Mouse (Mus musculus) CH12.LX (cell line): Measurements from ENCODE around the gene Fbxo3. TPM values are rescaled to one million over a fixed set of nuclear protein-coding genes. Genes with fewer than 3 reads are reported as not detected.

Source experiments
- DNase-seq: peaks from one replicate; pipeline ENCODE4 v3.0.0-alpha.2; 2013; ENCODE audit errors: extremely low read depth
- H3K27ac ChIP-seq: 2 replicates; pipeline ENCODE4 v1.5.1; 2012; ENCODE audit warnings: low read depth, mild to moderate bottlenecking, control low read depth, moderate library complexity; ENCODE audit not compliant: insufficient read depth
- H3K27me3 ChIP-seq: replicated peaks from 2 replicates; pipeline ENCODE3; 2012; ENCODE audit warnings: inconsistent platforms
- H3K36me3 ChIP-seq, 2 experiments: replicated peaks in 1 of 2; 2 replicates each; pipeline versions ENCODE3 to v1.6.1; 2012; ENCODE audit warnings: inconsistent platforms in 1 of 2, low read length in 1 of 2, mild to moderate bottlenecking in 1 of 2, mixed read lengths in 1 of 2, moderate library complexity in 1 of 2; ENCODE audit not compliant: control insufficient read depth in 1 of 2, insufficient read depth in 1 of 2
- H3K4me1 ChIP-seq, 2 experiments: 2 replicates each; pipeline ENCODE4 v1.6.1; 2012; ENCODE audit warnings: inconsistent platforms in 1 of 2, moderate library complexity in 1 of 2; ENCODE audit not compliant: insufficient read depth in 2 of 2, control insufficient read depth in 1 of 2
- H3K4me2 ChIP-seq: 2 replicates; pipeline ENCODE4 v1.6.1; 2012; ENCODE audit warnings: low read depth, mild to moderate bottlenecking, control low read depth; ENCODE audit not compliant: poor library complexity, insufficient read depth, severe bottlenecking
- H3K4me3 ChIP-seq, 3 experiments: fragments of 150-350 bp in 1 of 3; sonication (generic) in 1 of 3; replicated peaks in 1 of 3; 2 replicates each; pipeline versions ENCODE3 to v1.5.1; 2011 to 2012; ENCODE audit warnings: low read depth in 2 of 3, low read length in 2 of 3, mild to moderate bottlenecking in 2 of 3, moderate library complexity in 2 of 3, control low read depth in 1 of 3, improper control_type of control experiment in 1 of 3, inconsistent platforms in 1 of 3, mixed read lengths in 1 of 3; ENCODE audit not compliant: poor library complexity in 1 of 3
- H3K79me2 ChIP-seq: replicated peaks from 2 replicates; pipeline ENCODE4 v1.6.1; 2012; ENCODE audit warnings: mild to moderate bottlenecking, moderate library complexity; ENCODE audit not compliant: control insufficient read depth, poor library complexity, insufficient read depth, severe bottlenecking; ENCODE audit errors: extremely low read depth
- H3K9ac ChIP-seq: 2 replicates; pipeline ENCODE4 v1.6.1; 2012; ENCODE audit warnings: low read depth, mild to moderate bottlenecking, control low read depth, moderate library complexity; ENCODE audit not compliant: insufficient read depth
- H3K9me3 ChIP-seq: replicated peaks from 2 replicates; pipeline ENCODE3; 2012; ENCODE audit warnings: low read length, inconsistent platforms, mixed read lengths
- CHD1 ChIP-seq: IDR thresholded peaks from 2 replicates; pipeline ENCODE4 v1.6.1; 2012; ENCODE audit warnings: low read depth, low read length, improper control_type of control experiment, inconsistent platforms
- E2F4 ChIP-seq: IDR thresholded peaks from 2 replicates; pipeline ENCODE4 v1.6.1; 2011; ENCODE audit warnings: low read depth, low read length, improper control_type of control experiment; ENCODE audit not compliant: insufficient replicate concordance
- ELF1 ChIP-seq: IDR thresholded peaks from 2 replicates; pipeline ENCODE4 v1.6.1; 2014; ENCODE audit warnings: low read depth, mild to moderate bottlenecking, inconsistent platforms, low read length, improper control_type of control experiment
- EP300 ChIP-seq: IDR thresholded peaks from 2 replicates; pipeline ENCODE4 v1.6.1; 2011; ENCODE audit warnings: low read length, improper control_type of control experiment
- ETS1 ChIP-seq: conservative IDR thresholded peaks from 2 replicates; pipeline ENCODE4 v1.6.1; 2012; ENCODE audit warnings: low read depth, mild to moderate bottlenecking, inconsistent platforms, low read length, improper control_type of control experiment, moderate library complexity
- GABPA ChIP-seq: IDR thresholded peaks from 2 replicates; pipeline ENCODE4 v1.6.1; 2012; ENCODE audit warnings: low read depth, low read length, improper control_type of control experiment, inconsistent platforms; ENCODE audit not compliant: insufficient replicate concordance
- HCFC1 ChIP-seq: IDR thresholded peaks from 2 replicates; pipeline ENCODE4 v1.6.1; 2012; ENCODE audit warnings: low read depth, mild to moderate bottlenecking, inconsistent platforms, low read length, improper control_type of control experiment
- IRF4 ChIP-seq: IDR thresholded peaks from 2 replicates; pipeline ENCODE4 v1.6.1; 2014; ENCODE audit warnings: low read depth, mild to moderate bottlenecking, inconsistent platforms, low read length, improper control_type of control experiment
- KAT2A ChIP-seq: IDR thresholded peaks from 2 replicates; pipeline ENCODE4 v1.6.1; 2012; ENCODE audit warnings: low read length, improper control_type of control experiment, inconsistent platforms; ENCODE audit not compliant: insufficient replicate concordance
- MAX ChIP-seq: IDR thresholded peaks from 2 replicates; pipeline ENCODE4 v1.6.1; 2011; ENCODE audit warnings: low read length, improper control_type of control experiment
- MEF2A ChIP-seq: IDR thresholded peaks from 2 replicates; pipeline ENCODE4 v1.6.1; 2014; ENCODE audit warnings: low read depth, mild to moderate bottlenecking, inconsistent platforms, low read length, improper control_type of control experiment, borderline replicate concordance
- MXI1 ChIP-seq: IDR thresholded peaks from 2 replicates; pipeline ENCODE4 v1.6.1; 2011; ENCODE audit warnings: mild to moderate bottlenecking, low read depth, low read length, improper control_type of control experiment
- POLR2AphosphoS2 ChIP-seq: IDR thresholded peaks from 2 replicates; pipeline ENCODE4 v1.6.1; 2011; ENCODE audit warnings: low read depth, low read length, improper control_type of control experiment
- RCOR1 ChIP-seq: conservative IDR thresholded peaks from 2 replicates; pipeline ENCODE4 v1.6.1; 2012; ENCODE audit warnings: low read depth, mild to moderate bottlenecking, inconsistent platforms, low read length, improper control_type of control experiment
- SIN3A ChIP-seq: IDR thresholded peaks from 2 replicates; pipeline ENCODE4 v1.6.1; 2012; ENCODE audit warnings: low read length, improper control_type of control experiment, inconsistent platforms
- SMC3 ChIP-seq: IDR thresholded peaks from 2 replicates; pipeline ENCODE4 v1.6.1; 2011; ENCODE audit warnings: low read depth, low read length, improper control_type of control experiment
- TBP ChIP-seq: conservative IDR thresholded peaks from 2 replicates; pipeline ENCODE4 v1.6.1; 2011; ENCODE audit warnings: low read depth, low read length, improper control_type of control experiment
- TCF12 ChIP-seq: IDR thresholded peaks from 2 replicates; pipeline ENCODE4 v1.6.1; 2014; ENCODE audit warnings: low read depth, mild to moderate bottlenecking, inconsistent platforms, low read length, improper control_type of control experiment
- USF1 ChIP-seq: IDR thresholded peaks from 2 replicates; pipeline ENCODE4 v1.6.1; 2014; ENCODE audit warnings: low read depth, mild to moderate bottlenecking, inconsistent platforms, low read length, improper control_type of control experiment
- USF2 ChIP-seq: conservative IDR thresholded peaks from 2 replicates; pipeline ENCODE4 v1.6.1; 2011; ENCODE audit warnings: low read depth, low read length, improper control_type of control experiment
- ZC3H11A ChIP-seq: IDR thresholded peaks from 2 replicates; pipeline ENCODE4 v1.6.1; 2012; ENCODE audit warnings: low read depth, mild to moderate bottlenecking, inconsistent platforms, low read length, improper control_type of control experiment
- ZMIZ1 ChIP-seq: IDR thresholded peaks from 2 replicates; pipeline ENCODE4 v1.6.1; 2012; ENCODE audit warnings: low read depth, mild to moderate bottlenecking, inconsistent platforms, low read length, improper control_type of control experiment
- dilution Hi-C: fragments of 300-500 bp; cut with MboI; formaldehyde crosslinking; loops from 2 replicates; pipeline ENCODE4 v1.14.3; 2020; ENCODE audit warnings: low sequenced_read_pairs; ENCODE audit not compliant: extremely low pct_unique_long_range_greater_than_20kb, extremely low pct_ligation_motif_present
- in situ Hi-C: fragments of 300-500 bp; cut with MboI; formaldehyde crosslinking; loops from 3 replicates; pipeline ENCODE4 v1.14.3; 2019; ENCODE audit warnings: low sequenced_read_pairs, low pct_ligation_motif_present, low pct_unique_long_range_greater_than_20kb, mixed read lengths
- polyA plus RNA-seq: library from polyadenylated mRNA; unstranded; fragments of >175 nt; gene quantifications from 2 replicates; pipeline ENCODE4 v1.2.1, GENCODE M21; 2012; ENCODE audit warnings: low read depth; ENCODE audit not compliant: insufficient read length
- total RNA-seq, 2 experiments: library from RNA; depleted of rRNA; stranded (reverse); fragments of 300-350 nt in 1 of 2; fragments of >200 nt in 1 of 2; gene quantifications; 2 replicates each; pipeline ENCODE4 v1.2.3; 2012 to 2014

Fbxo3 gene
- total and polyA plus RNA-seq, 3 experiments = 29.7 to 63.7 (median 38.4) TPM

GRCm38 (mm10) chr2:104041632-104042031, 14.1 kb downstream of the Fbxo3 start:
- no peak for DNase-seq
- no peaks in the 10 kb centered on the region for H3K27me3 ChIP-seq
- in situ Hi-C loops = loop anchor here (25.0 kb wide), 1 partner anchor 546 kb away; the partner anchor contains the start of gene Cstf3
- no peak overlapping the region for H3K9ac ChIP-seq
- dilution Hi-C loops = no loop called here
- no peaks in the 10 kb centered on the region for H3K9me3 ChIP-seq
- H3K36me3 ChIP-seq = peaks cover 21 to 72% of the 10 kb centered on the region in 2 experiments
- peaks cover 2 to 22% of the 10 kb centered on the region in 2 experiments; a peak in 2 of 4 replicates for H3K4me1 ChIP-seq
- no peaks in the 10 kb centered on the region for H3K79me2 ChIP-seq
- no peak overlapping the region for H3K4me3 ChIP-seq
- no peak overlapping the region for H3K4me2 ChIP-seq
- no peak overlapping the region for H3K27ac ChIP-seq
- TF ChIP-seq EP300 (no peak), GABPA (no peak), ETS1 (no peak), CHD1 (no peak), IRF4 (no peak), E2F4 (no peak), TBP (no peak), MEF2A (no peak), ZC3H11A (no peak), SMC3 (no peak), USF1 (no peak), SIN3A (no peak), HCFC1 (no peak), USF2 (no peak), ZMIZ1 (no peak), KAT2A (no peak)

- Histone ChIP-seq H3K9me3 (no peaks in the 10 kb centered on the region), H3K4me2 (no peak overlapping the region)
- in situ Hi-C loops = loop anchor here (25.0 kb wide), 1 partner anchor 545 kb away; the partner anchor contains the start of gene Cstf3
- dilution Hi-C loops = no loop called here
- no peak for TF ChIP-seq POLR2AphosphoS2
- no peak for TF ChIP-seq MAX
- no peak for TF ChIP-seq ELF1
- TF ChIP-seq RCOR1 = no peak
- no peak for TF ChIP-seq ZC3H11A
- no peak for TF ChIP-seq MXI1
- no peak for TF ChIP-seq TCF12
- TF ChIP-seq, all 38 proteins: peak for 0
- no peak for DNase-seq
- no peaks in the 10 kb centered on the region for H3K27me3 ChIP-seq
- H3K36me3 ChIP-seq = peaks cover 19 to 66% of the 10 kb centered on the region in 2 experiments
- no peak overlapping the region for H3K4me3 ChIP-seq
- no peaks in the 10 kb centered on the region for H3K79me2 ChIP-seq
- H3K27ac ChIP-seq = no peak overlapping the region
- peaks cover 2 to 22% of the 10 kb centered on the region in 2 experiments; a peak in 2 of 4 replicates for H3K4me1 ChIP-seq
- H3K9ac ChIP-seq = no peak overlapping the region
These were observed 15.2 kb downstream of the Fbxo3 start for GRCm38 (mm10) chr2:104042766-104043165.
